In the genomic region with DNA sequence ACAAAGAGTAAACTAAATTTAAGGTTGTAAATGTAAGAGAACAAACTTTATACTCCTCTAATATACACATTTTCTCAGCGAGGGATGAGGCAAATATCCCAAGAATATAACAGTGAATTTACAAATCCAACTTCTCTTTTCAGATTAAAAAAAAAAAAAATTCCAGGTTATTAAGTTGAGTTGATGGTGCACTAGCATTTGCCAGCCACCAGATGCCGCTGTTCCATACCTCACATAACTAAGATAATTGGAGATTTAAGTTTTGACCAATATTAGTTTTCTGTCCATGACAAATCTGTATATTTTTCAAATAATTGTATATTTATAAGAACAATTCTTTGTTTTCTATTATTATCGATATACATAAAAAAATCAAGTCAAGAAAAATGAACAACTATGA, we compare ENCODE assay signal across 8 mouse cellular contexts.
DNase-seq lines count a peak whose midpoint lies in the region; TF ChIP-seq lines count a peak whose summit lies in the region.
"Had no signal": no experiment of that assay in that cellular context is flagged by ENCODE, and none has a peak within 500 bp of the region (broad histone marks: within the 10 kb centered on the region; RNA-seq: fewer than 3 reads in every experiment).

No protein-coding gene starts in this region.

- no peak overlapping the region for H3K4me3 ChIP-seq in heart, embryonic 10.5 days
- no peak overlapping the region for H3K4me3 ChIP-seq in embryonic fibroblast, embryonic 13.5 days (ENCODE audit: insufficient read depth, low read length)
- H3K4me3 ChIP-seq: limb, embryonic 12.5 days had no signal

- no peak for TF ChIP-seq POLR2A in embryonic fibroblast, embryonic 13.5 days (IDR thresholded peaks at IDR 0.05; ENCODE audit: low read depth, low read length)

- peak; percentile 17 for DNase-seq in heart, postnatal 4 days
- DNase-seq in heart, embryonic 10.5 days (ENCODE audit: low spot score), result no peak
- DNase-seq in urinary bladder, postnatal 14 days (ENCODE audit: low spot score), result peak; percentile 4
- no peak for DNase-seq in urinary bladder, adult 2 months (ENCODE audit: low spot score)
- DNase-seq in yolk sac, embryonic 10.5 days (ENCODE audit: low spot score), result no peak
- no peak for DNase-seq in frontal cortex, postnatal 25 days (ENCODE audit: low spot score in 2 of 2)

- H3K36me3 ChIP-seq in heart, embryonic 10.5 days, result no peaks in the 10 kb centered on the region
- H3K36me3 ChIP-seq: limb, embryonic 12.5 days had no signal

- H3K4me1 ChIP-seq in heart, embryonic 10.5 days, result no peaks in the 10 kb centered on the region
- no peaks in the 10 kb centered on the region for H3K4me1 ChIP-seq in embryonic fibroblast, embryonic 13.5 days (ENCODE audit: control insufficient read depth, insufficient read depth, low read length)
- H3K4me1 ChIP-seq: limb, embryonic 12.5 days had no signal

- H3K27me3 ChIP-seq in heart, embryonic 10.5 days (ENCODE audit: insufficient read depth, poor library complexity, severe bottlenecking), result no peaks in the 10 kb centered on the region
- H3K27me3 ChIP-seq: limb, embryonic 12.5 days had no signal

- H3K27ac ChIP-seq in heart, embryonic 10.5 days, result no peak overlapping the region
- H3K27ac ChIP-seq in embryonic fibroblast, embryonic 13.5 days (ENCODE audit: insufficient read depth, low read length), result no peak overlapping the region
- H3K27ac ChIP-seq: limb, embryonic 12.5 days had no signal

- no peaks in the 10 kb centered on the region for H3K9me3 ChIP-seq in heart, embryonic 10.5 days
- H3K9me3 ChIP-seq: limb, embryonic 12.5 days had no signal

- 0 out of 2 replicates have a peak, but pooled peaks have one; percentile 2 for TF ChIP-seq CTCF in embryonic fibroblast, embryonic 13.5 days (IDR thresholded peaks at IDR 0.05; ENCODE audit: borderline replicate concordance, insufficient read depth, low read length)

- WGBS in heart, embryonic 10.5 days, result 8% methylated on average over 3 of the region's 3 CpGs

Comparison
In these comparisons a context has a peak if more than half of its experiments do, and no peak if none do; other contexts are left out.
1. DNase-seq: peak in heart, postnatal 4 days (single experiment) and urinary bladder, postnatal 14 days (single experiment); none in heart, embryonic 10.5 days (single experiment), urinary bladder, adult 2 months (single experiment), yolk sac, embryonic 10.5 days (single experiment) and frontal cortex, postnatal 25 days (0 of 2).